Comparison of ENCODE assay signal across 10 mouse cellular contexts in the genomic region with DNA sequence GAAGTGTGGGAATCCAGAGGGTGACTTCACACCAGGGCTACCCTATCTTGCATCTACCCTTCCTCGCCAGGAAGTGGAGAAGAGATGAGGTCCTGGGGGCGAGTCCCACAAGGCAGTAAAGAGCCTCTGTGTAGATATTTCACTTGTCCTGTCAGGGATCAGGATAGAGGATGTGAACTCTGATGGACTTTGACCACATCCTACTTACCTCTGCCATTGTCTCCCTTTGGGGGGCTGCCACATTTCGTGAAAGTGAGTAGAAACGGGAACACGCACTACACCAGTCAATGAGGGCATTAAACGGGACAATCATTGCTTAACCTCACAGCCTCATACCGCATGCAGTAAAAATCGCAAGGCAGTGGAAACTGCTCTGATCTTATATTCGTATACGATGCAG. TPM values are rescaled to one million over a fixed set of nuclear protein-coding genes. Genes with fewer than 3 reads are reported as not detected.
DNase-seq lines count a peak whose midpoint lies in the region; ATAC-seq and TF ChIP-seq lines count a peak whose summit lies in the region.
"Had no signal": no experiment of that assay in that cellular context is flagged by ENCODE, and none has a peak within 500 bp of the region (broad histone marks: within the 10 kb centered on the region; RNA-seq: fewer than 3 reads in every experiment).

No protein-coding gene starts in this region.

- peak overlapping the region; percentile 62 for H3K4me2 ChIP-seq in neural tube, embryonic 11.5 days (ENCODE audit: low read depth)
- peak overlapping the region; percentile 41 for H3K4me2 ChIP-seq in liver, embryonic 14.5 days (ENCODE audit: low read depth)
- H3K4me2 ChIP-seq in stomach, postnatal 0 days (replicated peaks; ENCODE audit: low read depth), result peak overlapping the region; percentile 48

- WGBS in neural tube, embryonic 11.5 days, result 21% methylated on average over 10 of the region's 10 CpGs
- 19% methylated on average over 10 of the region's 10 CpGs for WGBS in liver, embryonic 14.5 days (ENCODE audit: insufficient replicate concordance)
- 33% methylated on average over 10 of the region's 10 CpGs for WGBS in stomach, postnatal 0 days

- H3K27ac ChIP-seq in gastrocnemius, adult 2 months, result no peak overlapping the region
- H3K27ac ChIP-seq in neural tube, embryonic 11.5 days (ENCODE audit: low read depth, low read length), result no peak overlapping the region
- H3K27ac ChIP-seq in liver, embryonic 14.5 days, result no peak overlapping the region
- no peak overlapping the region for H3K27ac ChIP-seq in stomach, postnatal 0 days (replicated peaks)

- H3K9ac ChIP-seq in neural tube, embryonic 11.5 days (ENCODE audit: low read length), result peak overlapping the region; percentile 39; the same call in 1 of the 2 replicates
- no peak overlapping the region for H3K9ac ChIP-seq in liver, embryonic 14.5 days (replicated peaks)
- 0 out of 2 replicates have a peak overlapping the region, but pooled peaks have one; percentile 18 for H3K9ac ChIP-seq in stomach, postnatal 0 days (ENCODE audit: low read length)

- H3K9me3 ChIP-seq in neural tube, embryonic 11.5 days (ENCODE audit: control insufficient read depth, low read length), result no peaks in the 10 kb centered on the region
- no peaks in the 10 kb centered on the region for H3K9me3 ChIP-seq in liver, embryonic 14.5 days (ENCODE audit: control insufficient read depth, low read length)
- no peaks in the 10 kb centered on the region for H3K9me3 ChIP-seq in stomach, postnatal 0 days (ENCODE audit: control insufficient read depth, low read length)

- no peak for TF ChIP-seq EP300 in liver, embryonic 14.5 days (IDR thresholded peaks at IDR 0.05; ENCODE audit: low read depth)
- no peak for TF ChIP-seq EP300 in stomach, postnatal 0 days (optimal IDR thresholded peaks at IDR 0.05)

- no peak for TF ChIP-seq CTCF in gastrocnemius, adult 2 months (IDR thresholded peaks at IDR 0.05)
- TF ChIP-seq CTCF in liver, embryonic 14.5 days (IDR thresholded peaks at IDR 0.05; ENCODE audit: low read depth), result no peak
- TF ChIP-seq CTCF in stomach, postnatal 0 days (IDR thresholded peaks at IDR 0.05; ENCODE audit: low read depth), result no peak

- H3K4me1 ChIP-seq in neural tube, embryonic 11.5 days (ENCODE audit: control insufficient read depth, insufficient read depth, low read length), result peaks cover 12% of the 10 kb centered on the region
- H3K4me1 ChIP-seq in liver, embryonic 14.5 days (replicated peaks; ENCODE audit: control insufficient read depth in 2 of 2, insufficient read depth in 2 of 2, low read length in 1 of 2), result peaks cover 0 to 5% of the 10 kb centered on the region in 2 experiments; a peak in 1 of 4 replicates
- H3K4me1 ChIP-seq in stomach, postnatal 0 days (replicated peaks; ENCODE audit: control insufficient read depth, insufficient read depth), result no peaks in the 10 kb centered on the region

- H3K27me3 ChIP-seq in neural tube, embryonic 11.5 days (ENCODE audit: control insufficient read depth, insufficient read depth, low read length), result no peaks in the 10 kb centered on the region
- H3K27me3 ChIP-seq in liver, embryonic 14.5 days (ENCODE audit: control insufficient read depth, insufficient read depth, low read length), result no peaks in the 10 kb centered on the region
- H3K27me3 ChIP-seq in stomach, postnatal 0 days (ENCODE audit: control insufficient read depth, insufficient read depth, low read length), result no peaks in the 10 kb centered on the region

- no peak for DNase-seq in gastrocnemius, adult 2 months
- no peak for DNase-seq in gastrocnemius, adult 18-20 months (ENCODE audit: low spot score)
- DNase-seq in neural tube, embryonic 11.5 days (ENCODE audit: low spot score), result no peak
- DNase-seq in neural tube, embryonic 10.5 days (ENCODE audit: extremely low spot score, low spot score), result no peak
- DNase-seq in liver, embryonic 14.5 days (ENCODE audit: low read depth in 3 of 3, low spot score in 3 of 3), result no peak
- no peak for DNase-seq in stomach, postnatal 0 days (ENCODE audit: low spot score)
- DNase-seq in left cerebral cortex, postnatal 25 days (ENCODE audit: low spot score in 2 of 2), result no peak
- no peak for DNase-seq in layer of hippocampus, postnatal 36 days
- DNase-seq: cerebellum, adult 8-10 months had no signal

- no peaks in the 10 kb centered on the region for H3K36me3 ChIP-seq in neural tube, embryonic 11.5 days (ENCODE audit: control insufficient read depth, insufficient read depth, low read length)
- H3K36me3 ChIP-seq in liver, embryonic 14.5 days (replicated peaks; ENCODE audit: control insufficient read depth, insufficient read depth, low read depth), result no peaks in the 10 kb centered on the region
- no peaks in the 10 kb centered on the region for H3K36me3 ChIP-seq in stomach, postnatal 0 days (ENCODE audit: control insufficient read depth, insufficient read depth, low read length)

- ATAC-seq in neural tube, embryonic 11.5 days (ENCODE audit: insufficient read depth, low FRiP score, low TSS enrichment), result no peak
- no peak for ATAC-seq in liver, embryonic 14.5 days (ENCODE audit: insufficient read depth)
- ATAC-seq in stomach, postnatal 0 days (ENCODE audit: low FRiP score, low TSS enrichment), result no peak

- peak overlapping the region; percentile 54 for H3K4me3 ChIP-seq in gastrocnemius, adult 2 months
- H3K4me3 ChIP-seq in neural tube, embryonic 11.5 days (ENCODE audit: low read depth, low read length), result peak overlapping the region; percentile 20
- peak overlapping the region in 1 of 2 experiments; percentile 20; a peak in 2 of 4 replicates for H3K4me3 ChIP-seq in liver, embryonic 14.5 days (ENCODE audit: insufficient read depth in 1 of 2, low read depth in 2 of 2, low read length in 2 of 2)
- H3K4me3 ChIP-seq in stomach, postnatal 0 days (ENCODE audit: low read depth, low read length), result peak overlapping the region; percentile 15; the same call in 1 of the 2 replicates

- intact Hi-C loops in gastrocnemius, adult 2 months (cut with DNase I), result no loop called here
- intact Hi-C loops in left cerebral cortex, postnatal 25 days (cut with DNase I), result no loop called here

RNA-seq across cellular contexts. Expression of gene Hao2, which starts 48.6 kb away (rescaled TPM):
- total RNA-seq in gastrocnemius, adult 2 months (2021), result not detected
- under 1 TPM in 1 of 2 experiments, not detected in 1; 0.21 TPM for total RNA-seq in gastrocnemius, adult 18-20 months (2021)
- polyA plus RNA-seq in neural tube, embryonic 11.5 days (2014; fragmentation: Nextera tagmentation; extraction: Ambion mirVana), result not detected in 2 replicates
- polyA plus RNA-seq in liver, embryonic 14.5 days (2012; rRNA removed), result 1.9 and 2.5 TPM in 2 replicates
- 6.1 and 7.2 TPM in 2 replicates for polyA plus RNA-seq in liver, embryonic 14.5 days (2014; fragmentation: Nextera tagmentation; extraction: Ambion mirVana)
- not detected in 2 replicates for polyA plus RNA-seq in stomach, postnatal 0 days (2015; fragmentation: Nextera tagmentation; extraction: Ambion mirVana)
- total RNA-seq in left cerebral cortex, postnatal 25 days (2021), result not detected
- not detected for total RNA-seq in layer of hippocampus, postnatal 36 days (2021)
- total RNA-seq: left cerebral cortex, postnatal 10 days had no signal
